Mouse (Mus musculus): Measurements from ENCODE around the gene Ppp5c. TPM values are rescaled to one million over a fixed set of nuclear protein-coding genes. Genes with fewer than 3 reads are reported as not detected.
"Not testable (repeated sequence)": the region's sequence is repeated elsewhere in the genome, so short reads cannot be mapped to it uniquely, and the experiment has no call there.

Ppp5c gene
- 100 to 1,000 TPM; 147 to 166 (median 151) TPM for total RNA-seq (2022)

GRCm38 (mm10) chr7:17027588-17028343 is at the start of gene Ppp5c:
Ppp5c (minus strand) TSS chr7:17027924.
- peak; percentile 85 to 87 for DNase-seq (ENCODE audit: low spot score in 2 of 2)

- DNase-seq (ENCODE audit: low spot score in 2 of 2) = no peak
Measured at GRCm38 (mm10) chr7:17076542-17076941, 48.8 kb upstream of the Ppp5c start.

GRCm38 (mm10) chr7:17073904-17074615 is 46.3 kb upstream of the Ppp5c start, which contains the start of gene Psg16:
Psg16 (plus strand) TSS chr7:17074040.
- peak; percentile 33 to 64 for DNase-seq (ENCODE audit: low spot score in 2 of 2)

- no peak for DNase-seq (ENCODE audit: low spot score in 2 of 2)
Measured at GRCm38 (mm10) chr7:17073513-17073903, 45.8 kb upstream of the Ppp5c start.

DNA sequence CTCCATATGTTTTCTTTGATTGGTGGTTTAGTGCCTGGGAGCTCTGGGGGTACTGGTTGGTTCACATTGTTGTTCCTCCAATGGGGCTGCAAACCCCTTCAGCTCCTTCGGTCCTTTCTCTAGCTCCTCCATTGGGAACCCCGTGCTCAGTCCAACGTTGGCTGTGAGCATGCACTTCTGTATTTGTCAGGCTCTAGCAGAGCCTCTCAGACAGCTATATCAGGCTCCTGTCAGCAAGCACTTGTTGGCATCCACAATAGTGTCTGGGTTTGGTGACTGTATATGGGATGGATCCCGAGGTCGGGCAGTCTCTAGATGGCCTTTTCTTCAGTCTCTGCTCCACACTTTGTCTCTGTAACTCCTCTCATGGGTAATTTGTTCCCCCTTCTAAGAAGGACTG is 39.9 kb upstream of the Ppp5c start:
- not testable (repeated sequence) for DNase-seq (ENCODE audit: low spot score in 2 of 2)

DNA sequence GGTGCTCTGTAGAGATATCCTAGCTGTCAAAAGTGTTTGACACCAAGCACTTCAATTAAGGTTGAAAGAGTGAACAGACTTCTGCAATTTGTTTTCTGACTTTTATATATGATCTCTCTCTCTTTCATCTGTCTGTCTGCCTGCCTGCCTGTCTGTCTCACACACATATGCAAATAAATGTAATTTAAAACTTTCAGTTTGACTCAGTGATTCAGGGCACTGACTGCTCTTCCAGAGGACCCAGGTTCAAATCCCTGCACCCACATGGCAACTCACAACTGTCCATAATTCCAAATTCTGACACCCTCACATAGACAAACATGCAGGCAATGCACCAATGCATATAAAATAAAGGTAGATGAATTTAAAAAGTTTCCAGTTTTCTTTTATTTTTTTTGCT is 39.3 kb upstream of the Ppp5c start:
- DNase-seq (ENCODE audit: low spot score in 2 of 2) = no peak

DNA sequence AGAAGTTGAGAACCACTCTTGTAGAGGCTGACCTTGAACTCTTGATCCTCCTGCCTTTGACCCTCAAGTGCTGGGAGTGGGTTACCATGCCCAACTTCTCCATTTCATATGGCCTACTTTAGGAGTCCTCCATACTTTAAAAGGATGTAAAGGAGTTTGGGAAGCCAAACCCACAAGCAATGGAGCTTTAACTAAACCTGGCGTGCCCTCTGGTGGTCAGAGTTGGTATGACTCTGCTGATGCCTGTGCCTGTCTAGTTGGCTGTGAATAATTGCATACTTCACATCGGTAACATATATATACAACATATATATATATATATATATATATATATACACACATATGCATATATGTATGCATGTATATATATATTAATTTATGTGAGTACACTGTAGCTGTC is 38.7 kb upstream of the Ppp5c start:
- DNase-seq (ENCODE audit: low spot score in 2 of 2) = peak; percentile 70 to 91

DNA sequence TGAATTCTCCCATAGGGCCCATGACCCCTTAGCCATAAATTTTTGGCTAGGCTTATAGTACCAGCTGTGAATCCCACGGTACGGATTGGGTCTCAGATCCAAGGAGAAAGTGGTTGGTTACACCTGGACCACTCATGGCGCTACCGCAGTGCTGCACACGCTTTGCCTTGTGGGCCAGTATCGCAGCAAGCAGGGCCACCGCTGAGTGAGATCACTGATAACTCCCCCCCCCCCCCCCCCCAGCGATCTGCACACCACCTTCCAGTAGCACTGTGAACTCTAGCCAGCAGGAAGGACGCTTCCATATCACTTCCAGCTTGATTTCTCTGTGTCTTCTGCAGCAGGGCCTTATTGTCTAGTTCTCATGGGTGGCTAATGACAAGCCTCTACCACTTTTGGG is 37.9 kb upstream of the Ppp5c start:
- no peak for DNase-seq (ENCODE audit: low spot score in 2 of 2)

DNA sequence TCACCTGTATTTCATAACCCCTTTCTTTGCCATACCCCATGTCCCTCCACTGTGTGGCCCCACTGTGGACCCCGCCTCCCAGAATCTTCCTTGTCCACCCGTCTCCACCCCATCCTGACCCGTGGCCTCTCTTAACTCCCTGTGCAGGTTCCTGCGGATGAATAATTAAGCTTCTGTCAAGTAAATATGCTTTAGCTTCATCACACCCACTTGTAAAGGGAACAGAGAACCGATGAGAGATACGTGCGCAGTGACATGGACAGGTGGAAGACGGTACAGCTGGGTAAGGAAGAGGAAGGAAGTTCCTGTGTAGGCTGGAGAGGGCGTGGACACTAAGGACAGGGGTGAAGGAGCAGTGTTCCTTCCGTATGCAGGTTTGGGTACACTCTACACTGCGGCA is 35.1 kb upstream of the Ppp5c start:
- no peak for DNase-seq (ENCODE audit: low spot score in 2 of 2)

GRCm38 (mm10) chr7:17062389-17062788 is 34.7 kb upstream of the Ppp5c start, which contains the start of gene Hif3a:
Hif3a (minus strand) TSS chr7:17062427.
- DNase-seq (ENCODE audit: low spot score in 2 of 2) = peak in 1 of 2 experiments; percentile 42

- peak in 1 of 2 experiments; percentile 36 for DNase-seq (ENCODE audit: low spot score in 2 of 2)
Measured at GRCm38 (mm10) chr7:17060782-17061605, 33.3 kb upstream of the Ppp5c start.

DNA sequence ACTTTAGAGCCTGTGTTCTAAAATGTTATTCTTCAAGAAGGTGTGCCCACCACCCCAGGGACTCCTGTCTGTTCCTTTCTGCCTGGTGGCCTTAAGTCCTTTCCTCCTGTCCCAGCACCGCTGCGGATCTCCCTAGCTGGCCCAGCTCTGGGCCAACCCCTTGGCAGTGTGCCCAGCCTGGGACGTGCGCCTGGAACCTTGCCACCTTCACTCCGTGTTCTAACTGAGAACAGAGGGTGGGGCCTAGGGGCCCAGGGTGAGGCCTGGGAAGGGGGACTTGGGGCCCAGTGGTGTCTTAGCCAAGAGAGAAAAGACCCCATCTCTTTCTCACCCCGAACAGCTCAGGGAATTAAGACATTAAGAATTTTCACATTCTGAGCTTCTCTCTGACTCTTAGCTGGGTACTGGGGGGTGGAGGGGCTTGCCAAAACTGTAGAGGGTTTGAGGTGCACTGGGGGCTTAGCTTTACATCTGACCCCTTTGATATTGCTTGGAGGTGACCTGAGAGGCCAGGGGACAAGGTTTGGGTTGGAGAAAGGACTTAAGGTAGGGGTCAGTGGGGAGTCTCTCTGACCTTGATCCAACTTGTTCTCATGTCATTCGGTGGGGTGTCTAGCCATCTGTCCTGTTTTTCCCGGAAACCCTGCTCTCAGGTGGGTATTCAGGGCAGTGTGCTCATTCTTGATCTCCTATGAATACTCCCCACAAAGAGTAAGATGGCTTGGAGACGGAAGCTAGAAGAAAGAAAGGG is 32.5 kb upstream of the Ppp5c start:
- DNase-seq (ENCODE audit: low spot score in 2 of 2) = peak; percentile 82 to 93

DNA sequence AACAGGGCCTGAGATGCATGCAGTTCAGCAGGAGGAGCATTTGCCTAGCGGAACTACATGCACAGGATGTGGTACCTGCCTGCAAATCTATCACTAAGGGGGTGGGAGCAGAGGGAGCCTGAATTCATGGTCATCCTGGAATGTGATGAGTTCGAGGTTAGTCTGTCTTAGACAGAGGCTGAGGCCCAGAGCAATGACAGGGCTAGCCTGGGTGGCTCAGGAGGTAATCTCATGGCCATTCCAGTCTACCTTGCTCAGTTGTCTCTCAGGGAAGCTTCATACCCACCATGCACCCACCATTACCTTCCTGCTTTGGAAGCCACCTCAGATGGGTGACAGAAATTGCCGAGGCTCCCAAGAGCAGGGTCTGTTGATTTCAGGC is 31.7 kb upstream of the Ppp5c start:
- DNase-seq (ENCODE audit: low spot score in 2 of 2) = no peak

DNA sequence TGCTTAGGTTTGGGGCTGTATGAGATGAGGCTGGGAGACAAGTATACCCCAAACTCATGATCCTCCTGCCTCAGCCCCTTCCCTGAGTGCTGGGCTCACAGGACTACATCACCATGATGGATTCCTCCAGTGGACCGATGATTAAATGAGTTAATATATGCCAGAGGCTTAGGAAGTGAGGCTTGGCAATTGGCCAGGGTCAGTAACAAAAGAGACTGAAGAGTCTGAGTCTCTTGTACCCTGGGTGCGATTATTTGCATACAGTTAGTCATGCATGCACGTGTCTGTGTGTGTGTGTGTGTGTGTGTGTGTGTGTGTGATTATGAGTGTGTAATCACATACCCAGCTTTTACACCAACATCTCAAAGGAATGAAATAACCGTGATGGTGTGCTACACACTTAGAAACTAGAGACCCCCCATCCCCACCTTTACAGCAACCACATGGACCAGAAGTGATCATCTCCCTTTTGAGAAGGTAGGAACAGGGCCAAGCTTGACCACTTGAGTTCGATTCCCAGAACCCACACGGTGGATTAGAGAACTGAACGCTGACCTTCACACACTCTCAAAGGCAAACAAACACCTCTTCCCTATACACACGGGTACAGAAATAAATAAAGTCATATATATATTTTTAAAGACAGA is 31.2 kb upstream of the Ppp5c start:
- DNase-seq (ENCODE audit: low spot score in 2 of 2) = peak in 1 of 2 experiments; percentile 40

DNA sequence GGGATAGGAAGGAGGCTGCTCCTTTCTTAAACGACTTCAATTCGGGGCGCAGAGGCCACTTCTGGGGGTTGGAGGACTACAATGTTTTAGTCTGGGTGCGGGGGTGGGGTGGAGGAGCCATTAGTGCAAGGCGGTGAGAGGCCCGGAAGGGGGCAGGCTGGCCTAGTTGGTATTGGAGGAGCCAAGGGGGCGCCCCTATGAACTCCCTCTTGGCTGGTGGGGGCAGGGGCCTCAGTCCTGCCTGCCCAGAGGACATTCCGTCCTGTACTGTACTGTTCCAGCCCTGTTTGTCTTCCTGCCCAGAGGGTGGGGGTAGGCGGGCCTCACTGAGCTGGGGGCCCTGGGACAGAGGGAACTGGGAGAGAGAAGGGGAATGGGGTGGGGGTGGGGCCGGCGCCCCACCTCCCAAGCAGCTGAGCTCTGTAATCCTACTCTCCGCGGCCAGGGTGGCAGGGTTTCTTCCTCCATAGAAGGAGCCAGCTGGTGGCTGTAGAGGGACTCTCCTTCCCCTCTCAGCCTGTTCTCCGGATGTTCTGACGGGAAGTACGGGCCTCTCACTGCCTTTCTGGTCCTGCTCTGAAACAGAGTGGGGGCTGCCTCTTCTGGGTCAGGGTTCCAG is 30.5 kb upstream of the Ppp5c start:
- peak; percentile 75 to 77 for DNase-seq (ENCODE audit: low spot score in 2 of 2)

GRCm38 (mm10) chr7:17056601-17057523 is 29.1 kb upstream of the Ppp5c start:
- peak in 1 of 2 experiments; percentile 37 for DNase-seq (ENCODE audit: low spot score in 2 of 2)

DNA sequence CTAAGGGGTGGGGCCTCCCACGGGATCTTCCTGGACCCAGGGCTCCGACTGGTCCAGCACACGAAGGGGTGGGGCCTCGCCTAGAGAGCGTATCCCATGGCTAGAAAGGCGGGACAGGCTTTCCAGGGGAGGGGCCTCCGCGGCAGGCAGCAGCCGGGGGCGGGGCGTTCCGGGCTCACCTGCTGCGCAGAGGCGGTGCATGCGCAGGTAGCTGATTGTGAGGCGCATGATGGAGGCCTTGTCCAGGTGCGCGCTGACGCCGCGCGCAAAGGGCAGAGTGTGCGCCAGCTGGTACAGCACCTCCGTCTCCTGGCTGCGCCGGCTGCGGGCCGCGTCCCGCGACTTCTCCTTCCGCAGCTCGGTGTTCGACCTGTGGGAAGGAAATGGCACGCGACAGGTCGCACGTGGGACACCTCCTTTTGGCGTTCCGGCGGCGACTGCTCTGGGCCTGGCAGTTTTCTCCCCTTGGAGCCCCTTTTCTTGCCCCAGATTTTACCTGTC is 28.4 kb upstream of the Ppp5c start:
- peak; percentile 89 for DNase-seq (ENCODE audit: low spot score in 2 of 2)

DNA sequence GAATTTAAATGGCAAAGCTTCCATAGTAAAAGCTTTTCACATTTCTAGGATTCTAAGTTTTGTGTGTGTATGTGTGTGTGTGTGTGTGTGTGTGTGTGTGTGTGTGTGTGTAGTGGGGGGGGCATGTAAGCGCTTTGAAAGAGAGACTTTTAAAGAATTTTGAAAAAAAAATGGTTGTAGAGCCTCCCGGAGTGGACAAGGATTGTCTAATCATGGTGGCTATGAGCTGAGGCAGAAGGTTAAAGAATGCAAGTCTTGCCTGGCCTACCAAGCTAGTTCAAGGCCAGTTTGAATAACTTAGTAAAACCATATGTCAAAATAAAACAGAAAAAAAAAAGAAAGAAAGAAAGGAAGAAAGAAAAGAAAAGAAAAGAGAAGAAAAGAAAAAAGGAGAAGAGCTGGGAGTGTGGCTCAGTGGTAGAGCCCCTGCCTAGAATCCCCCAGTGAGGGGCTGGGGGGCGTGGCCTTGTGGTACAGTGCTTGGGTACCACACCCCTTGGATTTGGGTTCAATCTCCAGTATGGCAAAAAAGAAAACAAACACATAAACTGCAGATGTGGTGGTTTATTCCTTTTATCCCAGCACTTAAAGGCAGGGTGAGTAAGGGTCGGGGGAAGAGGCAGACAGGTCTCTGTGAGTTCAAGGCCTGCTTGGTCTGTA is 27.7 kb upstream of the Ppp5c start:
- DNase-seq (ENCODE audit: low spot score in 2 of 2) = no peak

All from layer of hippocampus, adult 8-10 months (tissue).